Mouse (Mus musculus) brain, embryonic 14.5 days (tissue): Measurements from ENCODE around the gene Fam213a.

ENCODE experiments used
- CTCF ChIP-seq: fragments of 200-500 bp; IDR thresholded peaks from 2 replicates; pipeline ENCODE4 v1.5.1; 2012; ENCODE audit warnings: inconsistent platforms, mild to moderate bottlenecking, moderate library complexity, borderline replicate concordance; ENCODE audit not compliant: insufficient read depth, insufficient read length; ENCODE audit errors: extremely low read depth
- POLR2A ChIP-seq: fragments of 200-500 bp; IDR thresholded peaks from 2 replicates; pipeline ENCODE4 v1.6.1; 2012; ENCODE audit warnings: mild to moderate bottlenecking, inconsistent platforms, borderline replicate concordance; ENCODE audit not compliant: poor library complexity, insufficient read depth, insufficient read length, severe bottlenecking; ENCODE audit errors: extremely low read depth

DNA sequence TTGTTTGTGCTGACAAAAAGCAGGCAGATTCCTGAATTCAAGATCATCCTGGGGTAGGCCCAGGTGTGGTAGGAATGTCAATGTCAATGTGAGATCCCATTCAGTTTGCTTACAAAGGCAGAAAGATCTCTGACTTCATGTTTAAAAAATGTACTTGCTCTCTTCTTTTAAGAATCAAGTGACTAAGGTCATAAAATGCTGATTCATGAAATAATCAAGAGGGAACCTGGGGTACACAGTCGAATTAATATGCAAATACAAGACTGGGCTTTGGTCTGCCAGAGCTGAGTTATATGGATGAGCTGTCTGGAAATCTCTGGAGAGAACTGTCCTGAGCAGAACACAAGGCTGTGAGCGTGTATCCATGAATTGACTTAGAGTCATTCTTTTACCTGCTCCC, 33.8 kb upstream of the Fam213a start:
- TF ChIP-seq CTCF: no peak
- no peak for TF ChIP-seq POLR2A
